Mouse (Mus musculus) bone marrow macrophage, adult 2 months (primary cell): ENCODE data around the gene Stpg4.

Experiments used
- CTCF ChIP-seq: IDR thresholded peaks from 2 replicates; pipeline ENCODE4 v1.5.1; 2012; ENCODE audit warnings: low read depth, mild to moderate bottlenecking, low read length, moderate library complexity
- POLR2A ChIP-seq: IDR thresholded peaks from 2 replicates; pipeline ENCODE4 v1.6.1; 2012; ENCODE audit warnings: mild to moderate bottlenecking, low read depth, low read length, borderline replicate concordance

- TF ChIP-seq CTCF, result no peak
- TF ChIP-seq POLR2A, result no peak
Observed at GRCm38 (mm10) chr17:87364108-87364507, 63.4 kb downstream of the Stpg4 start.
